Mouse (Mus musculus): ENCODE measurements around the gene Tor4a.

Tor4a gene

DNA sequence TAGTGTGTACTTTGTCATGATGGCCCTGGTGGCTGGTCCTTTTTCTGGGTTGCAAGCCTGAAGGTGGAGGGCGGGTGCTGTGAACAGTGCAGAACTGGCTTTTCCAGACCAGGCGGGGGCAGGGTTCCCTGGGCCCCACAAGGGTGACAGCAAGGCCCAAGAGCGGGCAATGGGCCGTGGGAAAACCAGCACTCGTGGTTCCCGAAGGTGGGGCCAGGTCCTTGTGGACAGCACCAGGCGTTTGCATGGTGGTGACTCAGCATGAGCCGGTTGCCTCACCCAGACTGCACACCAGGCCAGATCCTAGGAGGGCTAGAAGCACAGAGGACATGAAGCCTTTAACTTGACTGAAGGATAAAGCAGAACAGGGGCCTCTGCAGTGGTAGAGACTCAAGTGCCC lies 24.1 kb downstream of the Tor4a start:
- DNase-seq (ENCODE audit: extremely low read depth, insufficient read length, low spot score) = peak; percentile 80

DNA sequence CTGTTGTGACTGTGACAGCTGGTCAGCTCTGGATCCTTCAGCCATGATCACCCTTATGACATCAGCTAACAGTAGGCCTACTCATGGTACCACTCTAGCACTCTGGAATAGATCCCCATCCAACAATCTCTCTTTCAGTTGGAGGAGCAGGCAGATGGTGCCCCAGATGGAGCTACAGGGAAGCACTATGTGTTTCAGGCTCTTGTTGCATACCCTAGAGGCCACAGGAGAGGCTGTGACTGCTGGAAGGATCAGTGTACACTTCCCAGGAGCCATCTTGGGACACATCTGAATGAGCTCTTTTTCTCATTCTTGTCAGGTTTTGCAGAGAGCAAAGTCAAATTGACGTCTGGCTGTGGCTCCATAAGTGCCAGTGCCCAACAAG lies 24.9 kb downstream of the Tor4a start:
- DNase-seq (ENCODE audit: extremely low read depth, insufficient read length, low spot score) = no peak

DNA sequence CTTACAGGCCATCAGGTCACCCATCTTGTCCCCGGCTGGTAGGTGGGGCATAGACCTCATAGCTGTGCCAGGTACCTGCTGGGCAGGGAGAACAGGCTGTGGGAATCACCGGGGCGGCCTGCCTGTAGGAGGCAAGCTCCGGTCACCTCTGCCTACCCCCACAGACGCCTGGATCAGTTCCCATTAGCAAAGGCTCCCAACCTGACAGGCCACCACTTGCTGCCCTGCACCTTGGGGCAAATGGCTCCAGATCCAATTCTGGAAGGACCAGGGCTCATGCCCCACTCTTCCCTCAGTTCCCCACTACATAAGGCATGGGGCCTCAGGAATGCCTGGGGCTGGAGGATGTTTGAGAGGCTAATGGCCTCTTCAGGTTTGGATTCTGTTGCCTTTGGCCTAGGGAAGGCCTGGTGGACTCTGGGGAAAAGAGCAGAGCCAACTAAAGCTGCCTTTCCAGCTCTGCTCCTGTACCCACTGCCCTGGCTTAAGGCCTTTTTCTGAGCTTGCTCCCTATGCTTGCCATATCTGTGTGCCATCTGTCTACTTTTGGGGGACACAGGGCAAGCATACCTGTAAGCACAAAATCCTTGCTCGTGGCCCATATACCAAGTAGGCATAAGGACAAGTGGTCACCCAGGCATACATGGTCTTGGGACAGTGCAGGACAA lies 25.5 kb downstream of the Tor4a start:
- DNase-seq (ENCODE audit: extremely low read depth, insufficient read length, low spot score) = no peak

DNA sequence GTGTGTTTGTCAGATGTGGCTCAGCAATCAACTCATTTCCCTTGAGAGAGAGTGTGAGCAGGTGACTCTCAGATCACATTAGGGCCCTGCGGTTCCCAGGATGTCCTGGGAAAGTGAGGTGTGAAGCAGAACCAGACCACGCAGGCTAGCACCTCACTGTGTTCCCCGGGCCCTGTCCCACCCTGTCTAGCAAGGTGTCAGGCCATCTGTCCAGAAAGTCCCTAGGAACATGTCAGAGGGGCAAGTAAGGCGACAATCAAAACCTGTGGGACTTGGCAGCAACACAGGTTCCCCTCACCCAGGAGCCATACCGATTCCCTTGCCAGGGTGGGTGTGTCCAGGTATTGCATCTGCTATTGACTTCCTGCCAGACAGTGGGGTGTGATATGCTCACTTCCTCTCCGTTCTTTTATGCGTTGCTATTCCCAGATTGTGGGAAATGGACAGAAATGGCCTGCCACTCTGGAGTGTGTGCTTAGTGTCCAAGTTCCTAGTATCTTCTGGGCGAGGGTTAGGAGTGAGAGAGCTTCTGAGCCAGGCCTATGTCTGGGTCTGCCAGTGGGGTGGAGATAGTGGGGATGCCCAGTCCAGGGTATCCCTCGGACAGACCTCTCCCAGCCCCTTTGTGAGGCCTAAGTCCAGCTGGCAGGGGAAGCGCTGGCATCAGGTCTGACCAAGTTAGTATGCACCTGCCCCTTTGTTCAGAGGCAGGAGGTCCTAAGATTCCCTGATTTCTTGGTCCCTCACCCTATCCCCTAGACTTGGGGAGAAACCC lies 26.2 kb downstream of the Tor4a start:
- no peak for DNase-seq (ENCODE audit: extremely low read depth, insufficient read length, low spot score)

DNA sequence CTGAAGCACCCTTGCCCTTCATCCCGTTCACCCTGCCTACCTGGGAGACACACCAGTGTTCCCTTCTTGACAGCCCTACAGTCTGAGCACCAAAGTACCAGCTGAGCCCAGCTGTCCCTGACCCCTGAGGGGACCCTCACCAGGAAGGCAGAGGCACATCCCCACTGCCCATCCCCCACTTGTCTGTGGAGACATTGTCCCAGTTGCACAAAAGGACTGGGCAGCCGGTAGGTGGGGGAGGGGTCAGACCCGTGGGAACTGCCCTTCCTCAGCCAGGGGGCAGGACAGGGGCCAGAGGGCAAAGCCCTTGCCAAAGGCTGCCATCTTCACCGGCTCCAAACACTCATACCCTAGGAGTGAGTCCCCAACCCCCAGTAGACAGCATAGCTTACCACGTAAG lies 26.9 kb downstream of the Tor4a start:
- DNase-seq (ENCODE audit: extremely low read depth, insufficient read length, low spot score) = no peak

DNA sequence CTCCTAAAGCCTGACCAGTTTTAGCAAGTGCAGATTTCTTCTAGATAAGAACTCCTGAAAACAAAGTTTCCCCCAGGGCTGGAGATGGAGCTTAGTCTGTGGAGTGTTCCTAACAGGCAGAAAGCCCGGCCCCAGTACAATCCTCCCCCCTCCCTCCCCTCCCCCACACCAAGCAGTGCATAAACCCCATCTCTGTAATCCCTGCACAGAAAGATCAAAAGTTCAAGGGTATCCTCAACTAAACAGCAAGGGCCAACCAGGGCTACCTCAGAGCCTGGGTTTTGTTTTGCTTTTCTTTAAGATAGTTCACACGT lies 28.1 kb downstream of the Tor4a start:
- DNase-seq (ENCODE audit: extremely low read depth, insufficient read length, low spot score) = no peak

DNA sequence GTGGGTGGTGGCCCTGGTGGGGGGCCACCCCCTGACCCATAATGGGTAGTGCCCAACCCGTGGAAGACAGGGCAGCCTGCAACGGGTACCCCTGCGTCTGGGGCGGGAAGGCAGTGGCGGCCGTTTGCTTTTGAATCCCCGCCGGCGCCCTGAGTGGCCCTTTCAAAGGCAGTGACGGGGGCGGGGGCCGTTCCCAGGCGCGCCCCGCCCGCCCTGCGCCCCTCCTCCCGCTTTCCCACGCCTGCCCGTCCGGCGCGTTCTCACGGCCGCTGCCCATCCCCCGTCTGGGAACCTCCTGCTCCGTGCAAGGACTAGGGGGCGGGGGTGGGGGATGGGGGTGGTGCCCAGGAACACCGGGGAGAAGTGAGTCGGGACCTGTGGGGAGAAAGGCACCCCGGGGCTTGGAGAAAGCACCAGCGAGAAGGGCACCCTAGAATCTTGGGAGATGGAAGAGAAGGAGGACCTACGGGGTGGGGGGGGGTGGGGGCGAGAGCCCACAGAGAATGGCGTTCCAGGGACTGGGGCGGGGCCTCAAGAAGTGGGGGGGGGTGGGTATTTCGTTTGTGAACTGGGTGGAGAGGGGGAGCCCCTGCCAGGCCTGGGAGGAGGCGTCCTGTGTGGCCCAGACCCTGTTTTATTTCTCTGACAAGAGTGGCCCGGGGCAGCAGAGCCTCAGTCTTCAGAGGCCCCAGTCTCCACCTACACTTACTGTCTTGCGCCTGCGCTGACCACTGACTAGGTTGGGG lies 28.6 kb downstream of the Tor4a start:
- DNase-seq (ENCODE audit: extremely low read depth, insufficient read length, low spot score) = no peak

DNA sequence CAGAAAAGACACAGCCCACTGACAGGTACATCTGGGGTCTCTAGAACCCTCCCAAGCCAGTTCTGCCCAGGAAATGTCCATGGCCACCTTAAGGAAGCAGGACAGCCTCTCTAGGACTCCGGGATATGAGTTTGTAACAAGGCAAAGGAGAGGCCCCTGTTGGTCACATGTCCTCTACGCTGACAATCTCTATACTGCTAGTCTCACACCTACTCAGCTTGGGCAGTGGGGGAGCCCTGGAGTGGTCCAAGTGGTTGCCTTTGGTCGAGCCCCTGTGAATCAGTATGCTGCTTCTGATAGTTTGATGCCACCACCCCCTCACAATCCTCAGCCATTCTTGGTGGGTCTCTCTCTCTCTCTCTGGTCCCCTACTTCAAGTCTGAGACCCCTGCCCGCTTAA lies 29.2 kb downstream of the Tor4a start:
- no peak for DNase-seq (ENCODE audit: extremely low read depth, insufficient read length, low spot score)

DNA sequence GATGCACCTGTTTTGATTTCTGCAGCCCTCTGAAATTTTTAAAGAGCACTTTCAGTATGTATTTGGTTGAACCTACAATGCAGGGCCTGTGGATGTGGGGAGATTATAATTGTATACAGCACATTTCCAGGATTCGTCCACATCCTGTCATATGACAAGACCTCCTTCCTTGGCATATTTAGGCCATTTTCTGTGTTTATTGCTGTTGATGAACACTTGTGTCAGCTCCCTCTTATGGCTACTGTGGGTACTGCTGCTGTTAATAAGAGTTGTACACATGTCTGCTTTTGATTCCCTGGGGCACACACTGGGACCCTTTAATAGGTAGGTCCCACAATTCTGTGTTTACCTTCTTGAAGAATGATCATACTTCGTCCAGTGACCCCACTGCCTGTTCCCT lies 39.0 kb downstream of the Tor4a start:
- DNase-seq (ENCODE audit: extremely low read depth, insufficient read length, low spot score) = peak; percentile 25

DNA sequence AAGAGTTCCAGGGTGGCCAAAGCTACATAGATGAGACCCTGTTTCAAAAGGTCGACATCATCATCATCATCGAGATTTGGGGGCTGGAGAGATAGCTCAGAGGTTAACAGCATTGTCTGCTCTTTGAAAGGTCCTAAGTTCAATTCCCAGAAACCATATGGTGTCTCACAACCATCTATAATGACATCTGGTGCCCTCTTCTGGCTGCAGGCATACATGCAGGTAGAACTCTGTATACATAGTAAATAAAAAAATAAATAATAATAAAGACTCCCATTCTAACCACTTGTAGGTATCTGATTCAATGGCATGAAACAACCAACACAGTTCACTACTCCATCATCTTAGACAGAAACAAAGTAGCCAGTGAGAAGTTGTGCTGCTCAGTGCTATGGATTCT lies 39.7 kb downstream of the Tor4a start:
- no peak for DNase-seq (ENCODE audit: extremely low read depth, insufficient read length, low spot score)

DNA sequence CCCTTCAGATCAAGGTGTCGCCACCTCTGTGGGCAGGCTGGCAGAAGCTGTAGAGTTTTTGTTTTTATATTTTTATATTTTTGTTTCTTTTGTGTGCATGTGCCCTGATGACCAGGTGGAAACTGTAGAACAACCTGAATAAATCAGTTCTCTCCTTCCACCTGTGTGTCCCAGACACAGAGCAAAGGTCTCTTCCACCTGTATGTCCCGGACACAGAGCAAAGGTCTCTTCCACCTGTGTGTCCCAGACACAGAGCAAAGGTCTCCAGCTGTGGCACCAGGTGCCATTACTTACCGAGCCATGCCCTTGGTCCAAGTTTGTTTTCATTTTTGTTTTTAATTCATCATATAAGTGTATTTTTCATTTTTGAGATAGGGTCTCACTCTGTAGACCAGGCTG lies 40.5 kb downstream of the Tor4a start:
- DNase-seq (ENCODE audit: extremely low read depth, insufficient read length, low spot score) = no peak

DNA sequence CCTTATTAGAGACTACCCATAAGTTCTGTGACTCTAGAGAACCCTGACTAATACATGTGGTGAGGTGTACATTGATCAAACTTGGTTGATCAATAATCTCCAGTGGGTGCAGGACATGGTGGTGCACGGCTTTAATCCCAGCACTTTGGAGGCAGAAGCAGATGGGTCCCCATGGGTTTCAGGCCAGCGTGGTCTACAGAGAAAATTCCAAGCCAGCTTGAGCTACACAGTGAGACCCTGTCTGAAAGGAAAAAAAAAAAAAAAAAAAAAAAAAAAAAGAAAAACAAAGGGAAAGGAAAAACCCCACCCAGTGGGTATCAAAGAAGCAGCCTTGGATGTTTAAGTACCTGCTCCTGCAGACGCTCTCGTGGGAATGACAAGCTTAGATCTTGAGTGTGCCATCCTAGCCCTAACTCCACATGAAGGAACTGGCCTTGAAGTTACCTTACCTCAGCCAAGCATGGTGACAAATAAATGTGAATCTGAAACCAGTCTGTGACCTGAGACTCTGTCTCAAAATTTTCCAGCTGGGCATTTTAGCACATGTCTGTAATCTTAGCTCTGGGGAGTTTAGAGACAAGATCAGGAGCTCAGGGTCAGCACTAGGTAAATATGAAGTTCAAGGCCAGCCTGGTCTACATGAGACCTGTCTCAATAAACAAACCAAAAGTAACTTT lies 45.3 kb downstream of the Tor4a start:
- no peak for DNase-seq (ENCODE audit: extremely low read depth, insufficient read length, low spot score)

DNA sequence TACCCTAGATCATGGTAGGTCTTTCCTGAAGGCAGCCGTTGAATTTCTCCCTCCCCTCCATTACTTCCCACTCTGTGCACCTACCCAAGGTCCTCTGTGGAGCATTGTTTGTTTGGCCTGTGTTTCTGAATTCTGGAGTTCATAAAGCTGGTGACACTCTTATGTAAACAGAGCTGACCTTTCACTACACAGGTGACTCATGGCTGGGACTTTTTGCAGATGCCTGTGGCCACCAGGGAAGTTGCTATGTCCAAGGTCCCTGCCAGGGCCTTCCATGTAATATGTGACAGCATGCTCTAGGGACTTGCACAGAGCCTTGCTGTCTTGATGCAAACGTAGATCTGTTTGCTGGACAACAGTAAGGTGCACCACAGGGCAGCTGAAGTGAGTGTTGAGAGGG lies 47.0 kb downstream of the Tor4a start:
- peak; percentile 40 for DNase-seq (ENCODE audit: extremely low read depth, insufficient read length, low spot score)

DNA sequence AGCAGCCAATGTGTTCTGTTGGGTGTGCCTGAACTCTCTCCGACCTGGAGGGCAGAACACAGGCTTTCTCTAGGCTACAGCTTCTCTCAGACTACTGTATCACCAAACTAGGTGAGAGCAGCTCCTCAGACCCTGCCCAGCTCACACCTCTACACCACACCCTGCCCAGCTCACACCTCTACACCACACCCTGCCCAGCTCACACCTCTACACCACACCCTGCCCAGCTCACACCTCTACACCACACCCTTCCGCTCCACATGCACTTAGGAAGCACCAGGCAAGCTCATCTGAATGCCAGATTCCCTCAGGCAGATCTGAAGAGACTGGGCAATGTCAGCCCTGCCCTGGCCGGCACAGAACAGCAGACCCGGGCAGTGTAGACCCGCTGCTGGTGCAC lies 48.8 kb downstream of the Tor4a start:
- DNase-seq (ENCODE audit: extremely low read depth, insufficient read length, low spot score) = no peak

DNA sequence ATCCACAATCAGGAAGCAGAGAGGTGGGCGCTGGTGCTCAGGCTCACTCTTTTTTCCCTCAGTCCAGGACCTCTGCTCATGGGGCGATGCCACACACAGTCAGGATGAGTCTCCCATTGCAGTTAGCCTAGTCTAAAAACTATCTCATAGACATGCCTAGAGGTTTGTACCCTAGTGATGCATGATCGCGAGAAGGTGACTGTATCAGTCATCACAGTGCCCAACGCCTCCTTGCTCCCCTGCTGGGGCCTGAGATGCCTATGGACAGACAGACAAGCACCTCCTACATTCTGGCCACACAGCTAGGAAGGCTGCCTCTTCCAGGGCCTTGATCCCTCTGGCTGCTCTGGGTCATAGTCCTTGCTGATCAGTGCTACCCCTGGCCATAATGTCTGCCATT lies 49.3 kb downstream of the Tor4a start:
- no peak for DNase-seq (ENCODE audit: extremely low read depth, insufficient read length, low spot score)

DNA sequence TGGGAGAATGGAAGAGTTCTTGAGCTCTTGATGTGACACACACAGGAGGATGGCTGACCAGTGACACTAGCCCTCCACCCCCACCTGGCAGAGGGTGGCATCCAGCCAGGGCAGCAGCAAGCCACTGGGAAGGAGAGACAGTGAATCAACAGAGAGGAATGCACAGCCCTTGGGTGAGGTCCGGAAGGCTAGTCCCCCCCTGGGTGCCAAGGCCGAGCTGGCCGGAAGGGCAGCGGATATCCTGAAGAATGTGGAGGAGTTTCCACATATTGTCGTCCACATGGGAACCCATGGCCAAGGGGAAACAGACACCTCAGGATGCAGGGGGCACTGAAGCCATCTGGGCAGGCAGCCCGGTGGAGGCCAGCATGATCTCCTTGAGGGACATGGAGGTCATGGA lies 51.3 kb downstream of the Tor4a start:
- DNase-seq (ENCODE audit: extremely low read depth, insufficient read length, low spot score) = peak; percentile 88
